Mouse (Mus musculus) left cerebral cortex, adult 6 months (tissue): ENCODE results near the gene Sh3rf1. TPM values are rescaled to one million over a fixed set of nuclear protein-coding genes. Genes with fewer than 3 reads are reported as not detected.

ENCODE experiments used
- long read RNA-seq, 2 experiments: library from polyadenylated mRNA; unstranded; transcript quantifications; one replicate each; pipeline ENCODE4 v2.0.0; 2019 to 2020
- polyA plus RNA-seq: library from polyadenylated mRNA; unstranded; fragments of <200 nt; fragmentation: Nextera tagmentation; gene quantifications from 2 replicates; pipeline ENCODE4 v1.2.3, GENCODE M21; 2021

Sh3rf1 gene
- polyA plus RNA-seq: 5.5 and 7.5 TPM in 2 replicates
- long read RNA-seq, experiment 1, partial matches to known transcripts: 6 of 9 reads
- long read RNA-seq, experiment 1, other reads (novel, unspliced or antisense): 3 of 9 reads
- long read RNA-seq, experiment 2, partial matches to known transcripts: 1 of 12 reads
- long read RNA-seq, experiment 2, other reads (novel, unspliced or antisense): 11 of 12 reads

DNA sequence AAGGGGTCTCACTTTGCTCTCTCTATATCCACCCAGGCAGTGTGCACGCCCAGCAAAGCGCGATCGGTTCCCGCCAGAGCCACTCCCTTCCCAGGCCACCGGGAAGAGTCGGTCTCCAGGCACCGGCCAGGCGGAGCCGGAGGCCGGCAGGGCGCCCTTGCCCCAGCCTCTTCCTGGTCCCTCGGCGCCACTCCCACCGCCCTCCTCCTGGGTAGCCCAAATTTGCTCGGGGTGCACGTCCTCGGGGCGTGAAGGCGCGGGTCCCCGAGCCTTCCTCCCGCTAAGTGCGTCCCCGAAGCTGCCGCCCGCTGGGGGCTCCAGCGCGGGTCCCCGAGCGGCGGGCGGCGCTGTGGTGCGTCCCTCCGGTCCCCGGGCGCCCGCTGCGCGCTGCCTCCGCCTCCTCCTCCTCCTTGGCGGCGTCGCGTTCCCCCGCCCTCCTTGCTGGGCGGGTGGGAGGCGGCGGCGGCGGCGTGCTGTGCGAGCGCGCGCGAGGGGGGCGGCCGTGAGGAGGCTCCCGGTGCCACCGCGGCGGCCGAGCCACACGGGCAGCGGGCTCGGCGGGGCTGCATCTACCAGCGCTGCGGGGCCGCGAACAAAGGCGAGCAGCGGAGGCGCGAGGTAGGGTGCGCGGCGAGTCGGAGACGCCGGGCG lies at the start of gene Sh3rf1:
Gene Sh3rf1, plus strand, starts transcription at position 144 of the 651 bp plus-strand sequence.

Other genes starting within 250 kb of the Sh3rf1 start
- 33.1 and 53.6 TPM in 2 replicates for gene Clcn3, start 240.6 kb upstream of the Sh3rf1 start, polyA plus RNA-seq
- 7.2 and 7.9 TPM in 2 replicates for gene Nek1, start 230.7 kb upstream of the Sh3rf1 start, polyA plus RNA-seq